Mouse (Mus musculus) G1E (cell line): Measurements from ENCODE around the gene Tlk1. TPM values are rescaled to one million over a fixed set of nuclear protein-coding genes. Genes with fewer than 3 reads are reported as not detected.

Experiments
- ATAC-seq: 2 replicates; pipeline ENCODE4 v1.8.0; 2016; ENCODE audit warnings: mild to moderate bottlenecking; ENCODE audit not compliant: insufficient number of reproducible peaks, poor library complexity, low FRiP score, severe bottlenecking; ENCODE audit errors: extremely low read depth
- DNase-seq: peaks from one replicate; pipeline ENCODE4 v3.0.0; 2012; ENCODE audit warnings: low spot score
- H3K27me3 ChIP-seq: 2 replicates; pipeline ENCODE4 v1.6.1; 2012; ENCODE audit warnings: mild to moderate bottlenecking, low read length, inconsistent platforms; ENCODE audit not compliant: insufficient read depth
- H3K36me3 ChIP-seq: replicated peaks from 2 replicates; pipeline ENCODE3; 2012; ENCODE audit warnings: mild to moderate bottlenecking, inconsistent platforms
- H3K4me1 ChIP-seq: 2 replicates; pipeline ENCODE4 v1.6.1; 2012; ENCODE audit warnings: low read depth, low read length, inconsistent platforms, mixed read lengths; ENCODE audit not compliant: insufficient read depth
- H3K4me3 ChIP-seq: 2 replicates; pipeline ENCODE4 v1.5.1; 2012; ENCODE audit warnings: low read depth, mild to moderate bottlenecking, inconsistent platforms, low read length, moderate library complexity, mixed read lengths
- H3K9me3 ChIP-seq: replicated peaks from 2 replicates; pipeline ENCODE4 v1.6.1; 2012; ENCODE audit warnings: inconsistent platforms
- CTCF ChIP-seq: IDR thresholded peaks from 2 replicates; pipeline ENCODE4 v1.5.1; 2012; ENCODE audit warnings: low read depth, low read length, inconsistent platforms, mixed read lengths
- GATA1 ChIP-seq: IDR thresholded peaks from 2 replicates; pipeline ENCODE4 v1.6.1; 2012; ENCODE audit warnings: borderline replicate concordance, low read length, inconsistent platforms, mixed read lengths
- GATA2 ChIP-seq: IDR thresholded peaks from 2 replicates; pipeline ENCODE4 v1.6.1; 2012; ENCODE audit warnings: low read depth, low read length, inconsistent platforms, borderline replicate concordance
- POLR2AphosphoS5 ChIP-seq: IDR thresholded peaks from 2 replicates; pipeline ENCODE4 v1.6.1; 2012; ENCODE audit warnings: low read depth, low read length, inconsistent platforms; ENCODE audit not compliant: insufficient replicate concordance
- TAL1 ChIP-seq: conservative IDR thresholded peaks from 2 replicates; pipeline ENCODE4 v1.6.1; 2012; ENCODE audit warnings: low read depth, low read length, inconsistent platforms, mixed read lengths
- polyA plus RNA-seq: library from polyadenylated mRNA; stranded (reverse); fragments of >175 nt; gene quantifications from 2 replicates; pipeline ENCODE4 v1.2.3, GENCODE M21; 2012
- total RNA-seq, 2 experiments: library from RNA; stranded (forward) in 1 of 2; stranded (reverse) in 1 of 2; fragments of 200-1000 nt in 1 of 2; fragments of >200 nt in 1 of 2; fragmentation: Nextera tagmentation in 1 of 2; gene quantifications; 2 replicates each; pipeline ENCODE4 v1.2.3; 2014 to 2017

The Tlk1 gene
- total and polyA plus RNA-seq, 3 experiments: 29.3 to 132 (median 96.2) TPM

- Histone ChIP-seq H3K4me1 (peaks cover 7% of the 10 kb centered on the region; the same call in 1 of the 2 replicates), H3K36me3 (peaks cover 48% of the 10 kb centered on the region), H3K9me3 (no peaks in the 10 kb centered on the region), H3K27me3 (no peaks in the 10 kb centered on the region), H3K4me3 (no peak overlapping the region)
- ATAC-seq: no peak
- TF ChIP-seq TAL1: no peak
- TF ChIP-seq GATA1: no peak
- no peak for TF ChIP-seq GATA2
- TF ChIP-seq CTCF: no peak
- TF ChIP-seq POLR2AphosphoS5: no peak
- no peak for DNase-seq
These were observed 129.8 kb downstream of the Tlk1 start for GRCm38 (mm10) chr2:70695712-70696111.

- peaks cover 93% of the 10 kb centered on the region for H3K36me3 ChIP-seq
- TF ChIP-seq POLR2AphosphoS5: no peak
- TF ChIP-seq GATA1: no peak
- no peak for TF ChIP-seq CTCF
- TF ChIP-seq GATA2: no peak
- no peak for TF ChIP-seq TAL1
- ATAC-seq (no peak; the same call in 1 of the 2 replicates), DNase-seq (no peak)
- H3K4me3 ChIP-seq: no peak overlapping the region
- no peaks in the 10 kb centered on the region for H3K27me3 ChIP-seq
- H3K4me1 ChIP-seq: peaks cover 11% of the 10 kb centered on the region
- no peaks in the 10 kb centered on the region for H3K9me3 ChIP-seq
These were observed 135.3 kb downstream of the Tlk1 start for GRCm38 (mm10) chr2:70690195-70690594.

GRCm38 (mm10) chr2:70688454-70689078, 137.0 kb downstream of the Tlk1 start:
- Histone ChIP-seq H3K4me3 (no peak overlapping the region), H3K36me3 (peaks cover 99% of the 10 kb centered on the region), H3K27me3 (no peaks in the 10 kb centered on the region), H3K9me3 (no peaks in the 10 kb centered on the region), H3K4me1 (peaks cover 11% of the 10 kb centered on the region)
- no peak for DNase-seq
- TF ChIP-seq POLR2AphosphoS5 (no peak), CTCF (no peak), TAL1 (no peak), GATA2 (no peak), GATA1 (no peak)
- ATAC-seq: no peak

- Histone ChIP-seq H3K36me3 (peaks cover 96% of the 10 kb centered on the region), H3K27me3 (no peaks in the 10 kb centered on the region), H3K4me3 (no peak overlapping the region), H3K9me3 (no peaks in the 10 kb centered on the region), H3K4me1 (no peaks in the 10 kb centered on the region)
- DNase-seq (no peak), ATAC-seq (no peak)
- TF ChIP-seq CTCF (no peak), GATA1 (no peak)
These were observed 143.2 kb downstream of the Tlk1 start for GRCm38 (mm10) chr2:70682324-70682723.

GRCm38 (mm10) chr2:70673445-70674126, 151.9 kb downstream of the Tlk1 start:
- Histone ChIP-seq H3K4me3 (no peak overlapping the region), H3K36me3 (peaks cover 56% of the 10 kb centered on the region), H3K9me3 (no peaks in the 10 kb centered on the region), H3K27me3 (no peaks in the 10 kb centered on the region), H3K4me1 (peaks cover 7% of the 10 kb centered on the region; the same call in 1 of the 2 replicates)
- ATAC-seq (no peak), DNase-seq (no peak)
- TF ChIP-seq TAL1 (no peak), POLR2AphosphoS5 (no peak), CTCF (no peak), GATA1 (no peak), GATA2 (no peak)

- DNase-seq (no peak), ATAC-seq (no peak)
- Histone ChIP-seq H3K4me1 (peaks cover 7% of the 10 kb centered on the region; the same call in 1 of the 2 replicates), H3K9me3 (no peaks in the 10 kb centered on the region), H3K36me3 (peaks cover 55% of the 10 kb centered on the region), H3K27me3 (no peaks in the 10 kb centered on the region), H3K4me3 (no peak overlapping the region)
- TF ChIP-seq CTCF (no peak), GATA2 (no peak), GATA1 (no peak), POLR2AphosphoS5 (no peak), TAL1 (no peak)
These were observed 153.1 kb downstream of the Tlk1 start for GRCm38 (mm10) chr2:70672476-70672875.
